Mouse (Mus musculus): ENCODE measurements around the gene Itgax. TPM values are rescaled to one million over a fixed set of nuclear protein-coding genes. Genes with fewer than 3 reads are reported as not detected.
"Not testable (repeated sequence)": the region's sequence is repeated elsewhere in the genome, so short reads cannot be mapped to it uniquely, and the experiment has no call there.

The Itgax gene
- polyA plus RNA-seq, 1 experiment from 2014 or later = 0.14 TPM

- Histone ChIP-seq H3K27ac (replicated peaks in 1 of 2; ENCODE audit: control insufficient read depth in 1 of 2, insufficient read depth in 1 of 2, low read depth in 2 of 2, low read length in 2 of 2) (no peak overlapping the region), H3K27me3 (ENCODE audit: control insufficient read depth, insufficient read depth, low read length) (no peaks in the 10 kb centered on the region), H3K9me3 (ENCODE audit: control insufficient read depth, low read length) (no peaks in the 10 kb centered on the region), H3K4me3 (ENCODE audit: control insufficient read depth in 1 of 2, insufficient read depth in 1 of 2, low read depth in 1 of 2, low read length in 2 of 2) (no peak overlapping the region), H3K4me2 (ENCODE audit: low read length) (no peak overlapping the region), H3K9ac (ENCODE audit: low read length) (no peak overlapping the region), H3K4me1 (ENCODE audit: control insufficient read depth in 2 of 2, insufficient read depth in 2 of 2, low read length in 2 of 2) (peaks cover 0 to 2% of the 10 kb centered on the region in 2 experiments; a peak in 1 of 4 replicates), H3K36me3 (ENCODE audit: control insufficient read depth, insufficient read depth, low read length) (no peaks in the 10 kb centered on the region)
- WGBS = 79% methylated on average over 2 of the region's 2 CpGs
- no peak for ATAC-seq (ENCODE audit: insufficient number of reproducible peaks, insufficient read depth, low FRiP score, low read depth)
These were observed 4.2 kb downstream of the Itgax start for GRCm38 (mm10) chr7:128133596-128133995.

GRCm38 (mm10) chr7:128136927-128137326 lies 7.6 kb downstream of the Itgax start:
- Histone ChIP-seq H3K4me3 (ENCODE audit: control insufficient read depth in 1 of 2, insufficient read depth in 1 of 2, low read depth in 1 of 2, low read length in 2 of 2) (no peak overlapping the region), H3K4me1 (ENCODE audit: control insufficient read depth in 2 of 2, insufficient read depth in 2 of 2, low read length in 2 of 2) (no peaks in the 10 kb centered on the region), H3K4me2 (ENCODE audit: low read length) (no peak overlapping the region), H3K27me3 (ENCODE audit: control insufficient read depth, insufficient read depth, low read length) (no peaks in the 10 kb centered on the region), H3K27ac (replicated peaks in 1 of 2; ENCODE audit: control insufficient read depth in 1 of 2, insufficient read depth in 1 of 2, low read depth in 2 of 2, low read length in 2 of 2) (no peak overlapping the region), H3K9ac (ENCODE audit: low read length) (no peak overlapping the region), H3K36me3 (ENCODE audit: control insufficient read depth, insufficient read depth, low read length) (no peaks in the 10 kb centered on the region), H3K9me3 (ENCODE audit: control insufficient read depth, low read length) (no peaks in the 10 kb centered on the region)
- no peak for ATAC-seq (ENCODE audit: insufficient number of reproducible peaks, insufficient read depth, low FRiP score, low read depth)
- 44% methylated on average over 4 of the region's 4 CpGs for WGBS

- WGBS = 93% methylated on average over 6 of the region's 6 CpGs
- no peak overlapping the region for H3K4me2 ChIP-seq (ENCODE audit: low read length)
- H3K36me3 ChIP-seq (ENCODE audit: control insufficient read depth, insufficient read depth, low read length) = no peaks in the 10 kb centered on the region
- no peak overlapping the region for H3K4me3 ChIP-seq (ENCODE audit: control insufficient read depth in 1 of 2, insufficient read depth in 1 of 2, low read depth in 1 of 2, low read length in 2 of 2)
- no peak for ATAC-seq (ENCODE audit: insufficient number of reproducible peaks, insufficient read depth, low FRiP score, low read depth)
- H3K9me3 ChIP-seq (ENCODE audit: control insufficient read depth, low read length) = no peaks in the 10 kb centered on the region
- H3K27me3 ChIP-seq (ENCODE audit: control insufficient read depth, insufficient read depth, low read length) = no peaks in the 10 kb centered on the region
- H3K9ac ChIP-seq (ENCODE audit: low read length) = no peak overlapping the region
- H3K27ac ChIP-seq (replicated peaks in 1 of 2; ENCODE audit: control insufficient read depth in 1 of 2, insufficient read depth in 1 of 2, low read depth in 2 of 2, low read length in 2 of 2) = no peak overlapping the region
- no peaks in the 10 kb centered on the region for H3K4me1 ChIP-seq (ENCODE audit: control insufficient read depth in 2 of 2, insufficient read depth in 2 of 2, low read length in 2 of 2)
These were observed 10.3 kb downstream of the Itgax start for GRCm38 (mm10) chr7:128139611-128140010.

GRCm38 (mm10) chr7:128150970-128151369 lies 21.6 kb downstream of the Itgax start:
- 87% methylated on average over 8 of the region's 8 CpGs for WGBS

GRCm38 (mm10) chr7:128154076-128154475 lies 24.7 kb downstream of the Itgax start, which contains the start of gene Itgad:
Itgad (plus strand) TSS chr7:128154376.
- Histone ChIP-seq H3K4me3 (ENCODE audit: control insufficient read depth in 1 of 2, insufficient read depth in 1 of 2, low read depth in 1 of 2, low read length in 2 of 2) (peak within 1 kb of the TSS in 1 of 2 experiments; percentile 26; a peak in 3 of 4 replicates), H3K4me1 (ENCODE audit: control insufficient read depth in 2 of 2, insufficient read depth in 2 of 2, low read length in 2 of 2) (no peaks in the 10 kb centered on the region), H3K9ac (ENCODE audit: low read length) (peak within 1 kb of the TSS; percentile 60), H3K36me3 (ENCODE audit: control insufficient read depth, insufficient read depth, low read length) (no peaks in the 10 kb centered on the region), H3K27ac (replicated peaks in 1 of 2; ENCODE audit: control insufficient read depth in 1 of 2, insufficient read depth in 1 of 2, low read depth in 2 of 2, low read length in 2 of 2) (no peak within 1 kb of the TSS), H3K4me2 (ENCODE audit: low read length) (peak within 1 kb of the TSS; percentile 61), H3K9me3 (ENCODE audit: control insufficient read depth, low read length) (no peaks in the 10 kb centered on the region), H3K27me3 (ENCODE audit: control insufficient read depth, insufficient read depth, low read length) (no peaks in the 10 kb centered on the region)
- no peak for ATAC-seq (ENCODE audit: insufficient number of reproducible peaks, insufficient read depth, low FRiP score, low read depth)
- 89% methylated on average over 21 of the region's 21 CpGs for WGBS

More at GRCm38 (mm10) chr7:128150970-128151369, 21.6 kb downstream of the Itgax start:
- H3K27me3 ChIP-seq (ENCODE audit: control insufficient read depth, insufficient read depth, low read length) = no peaks in the 10 kb centered on the region
- H3K9me3 ChIP-seq (ENCODE audit: control insufficient read depth, low read length) = no peaks in the 10 kb centered on the region
- H3K27ac ChIP-seq (replicated peaks in 1 of 2; ENCODE audit: control insufficient read depth in 1 of 2, insufficient read depth in 1 of 2, low read depth in 2 of 2, low read length in 2 of 2) = no peak overlapping the region
- no peak overlapping the region for H3K4me2 ChIP-seq (ENCODE audit: low read length)
- H3K36me3 ChIP-seq (ENCODE audit: control insufficient read depth, insufficient read depth, low read length) = no peaks in the 10 kb centered on the region
- 0 out of 4 replicates have a peak, but pooled peaks cover 0 to 2% of the 10 kb centered on the region in 2 experiments for H3K4me1 ChIP-seq (ENCODE audit: control insufficient read depth in 2 of 2, insufficient read depth in 2 of 2, low read length in 2 of 2)
- no peak overlapping the region for H3K4me3 ChIP-seq (ENCODE audit: control insufficient read depth in 1 of 2, insufficient read depth in 1 of 2, low read depth in 1 of 2, low read length in 2 of 2)
- no peak for ATAC-seq (ENCODE audit: insufficient number of reproducible peaks, insufficient read depth, low FRiP score, low read depth)
- H3K9ac ChIP-seq (ENCODE audit: low read length) = no peak overlapping the region

GRCm38 (mm10) chr7:128154924-128155323 lies 25.6 kb downstream of the Itgax start:
- Histone ChIP-seq H3K4me1 (ENCODE audit: control insufficient read depth in 2 of 2, insufficient read depth in 2 of 2, low read length in 2 of 2) (no peaks in the 10 kb centered on the region), H3K9ac (ENCODE audit: low read length) (peak overlapping the region; percentile 60), H3K27me3 (ENCODE audit: control insufficient read depth, insufficient read depth, low read length) (no peaks in the 10 kb centered on the region), H3K9me3 (ENCODE audit: control insufficient read depth, low read length) (no peaks in the 10 kb centered on the region), H3K36me3 (ENCODE audit: control insufficient read depth, insufficient read depth, low read length) (no peaks in the 10 kb centered on the region), H3K4me3 (ENCODE audit: control insufficient read depth in 1 of 2, insufficient read depth in 1 of 2, low read depth in 1 of 2, low read length in 2 of 2) (peak overlapping the region in 1 of 2 experiments; percentile 26; a peak in 3 of 4 replicates), H3K27ac (replicated peaks in 1 of 2; ENCODE audit: control insufficient read depth in 1 of 2, insufficient read depth in 1 of 2, low read depth in 2 of 2, low read length in 2 of 2) (no peak overlapping the region), H3K4me2 (ENCODE audit: low read length) (peak overlapping the region; percentile 61)
- WGBS = 8% methylated on average over 10 of the region's 10 CpGs
- ATAC-seq (ENCODE audit: insufficient number of reproducible peaks, insufficient read depth, low FRiP score, low read depth) = no peak

GRCm38 (mm10) chr7:128158688-128159354 lies 29.5 kb downstream of the Itgax start:
- not testable (repeated sequence) for H3K4me2 ChIP-seq (ENCODE audit: low read length); H3K27ac ChIP-seq (replicated peaks in 1 of 2; ENCODE audit: control insufficient read depth in 1 of 2, insufficient read depth in 1 of 2, low read depth in 2 of 2, low read length in 2 of 2); H3K4me3 ChIP-seq (ENCODE audit: control insufficient read depth in 1 of 2, insufficient read depth in 1 of 2, low read depth in 1 of 2, low read length in 2 of 2); H3K27me3 ChIP-seq (ENCODE audit: control insufficient read depth, insufficient read depth, low read length); H3K36me3 ChIP-seq (ENCODE audit: control insufficient read depth, insufficient read depth, low read length); H3K9me3 ChIP-seq (ENCODE audit: control insufficient read depth, low read length); H3K4me1 ChIP-seq (ENCODE audit: control insufficient read depth in 2 of 2, insufficient read depth in 2 of 2, low read length in 2 of 2); ATAC-seq (ENCODE audit: insufficient number of reproducible peaks, insufficient read depth, low FRiP score, low read depth); H3K9ac ChIP-seq (ENCODE audit: low read length)
- WGBS = 75% methylated on average over 7 of the region's 8 CpGs

GRCm38 (mm10) chr7:128164001-128164400 lies 34.7 kb downstream of the Itgax start:
- Histone ChIP-seq H3K4me3 (ENCODE audit: control insufficient read depth in 1 of 2, insufficient read depth in 1 of 2, low read depth in 1 of 2, low read length in 2 of 2) (no peak overlapping the region), H3K4me2 (ENCODE audit: low read length) (no peak overlapping the region), H3K27ac (replicated peaks in 1 of 2; ENCODE audit: control insufficient read depth in 1 of 2, insufficient read depth in 1 of 2, low read depth in 2 of 2, low read length in 2 of 2) (no peak overlapping the region), H3K36me3 (ENCODE audit: control insufficient read depth, insufficient read depth, low read length) (no peaks in the 10 kb centered on the region), H3K9me3 (ENCODE audit: control insufficient read depth, low read length) (no peaks in the 10 kb centered on the region), H3K9ac (ENCODE audit: low read length) (no peak overlapping the region), H3K4me1 (ENCODE audit: control insufficient read depth in 2 of 2, insufficient read depth in 2 of 2, low read length in 2 of 2) (no peaks in the 10 kb centered on the region), H3K27me3 (ENCODE audit: control insufficient read depth, insufficient read depth, low read length) (no peaks in the 10 kb centered on the region)
- WGBS = 90% methylated on average over 4 of the region's 4 CpGs
- ATAC-seq (ENCODE audit: insufficient number of reproducible peaks, insufficient read depth, low FRiP score, low read depth) = no peak

All from heart, embryonic 14.5 days (tissue).